Mouse (Mus musculus): ENCODE measurements around the gene Esrp2. TPM values are rescaled to one million over a fixed set of nuclear protein-coding genes. Genes with fewer than 3 reads are reported as not detected.

The Esrp2 gene
- polyA plus RNA-seq, 1 experiment from 2014 or later, result 0.26 TPM

GRCm38 (mm10) chr8:106130505-106130904, 6.3 kb downstream of the Esrp2 start:
- Histone ChIP-seq H3K27ac (no peak overlapping the region), H3K36me3 (peaks cover 56% of the 10 kb centered on the region), H3K4me3 (no peak overlapping the region), H3K27me3 (peaks cover 35% of the 10 kb centered on the region), H3K9me3 (no peaks in the 10 kb centered on the region), H3K4me1 (replicated peaks) (0 out of 2 replicates have a peak, but pooled peaks cover under 1% of the 10 kb centered on the region), H3K9ac (no peak overlapping the region), H3K4me2 (no peak overlapping the region)
- 91% methylated on average over 2 of the region's 2 CpGs for WGBS
- no peak for ATAC-seq (ENCODE audit: low FRiP score)

GRCm38 (mm10) chr8:106129997-106130396, 6.8 kb downstream of the Esrp2 start:
- Histone ChIP-seq H3K9me3 (no peaks in the 10 kb centered on the region), H3K27ac (no peak overlapping the region), H3K4me3 (no peak overlapping the region), H3K9ac (no peak overlapping the region), H3K27me3 (peaks cover 30% of the 10 kb centered on the region), H3K4me2 (no peak overlapping the region), H3K4me1 (replicated peaks) (no peaks in the 10 kb centered on the region), H3K36me3 (peaks cover 56% of the 10 kb centered on the region)
- ATAC-seq (ENCODE audit: low FRiP score), result no peak
- WGBS, result 91% methylated on average over 2 of the region's 2 CpGs

DNA sequence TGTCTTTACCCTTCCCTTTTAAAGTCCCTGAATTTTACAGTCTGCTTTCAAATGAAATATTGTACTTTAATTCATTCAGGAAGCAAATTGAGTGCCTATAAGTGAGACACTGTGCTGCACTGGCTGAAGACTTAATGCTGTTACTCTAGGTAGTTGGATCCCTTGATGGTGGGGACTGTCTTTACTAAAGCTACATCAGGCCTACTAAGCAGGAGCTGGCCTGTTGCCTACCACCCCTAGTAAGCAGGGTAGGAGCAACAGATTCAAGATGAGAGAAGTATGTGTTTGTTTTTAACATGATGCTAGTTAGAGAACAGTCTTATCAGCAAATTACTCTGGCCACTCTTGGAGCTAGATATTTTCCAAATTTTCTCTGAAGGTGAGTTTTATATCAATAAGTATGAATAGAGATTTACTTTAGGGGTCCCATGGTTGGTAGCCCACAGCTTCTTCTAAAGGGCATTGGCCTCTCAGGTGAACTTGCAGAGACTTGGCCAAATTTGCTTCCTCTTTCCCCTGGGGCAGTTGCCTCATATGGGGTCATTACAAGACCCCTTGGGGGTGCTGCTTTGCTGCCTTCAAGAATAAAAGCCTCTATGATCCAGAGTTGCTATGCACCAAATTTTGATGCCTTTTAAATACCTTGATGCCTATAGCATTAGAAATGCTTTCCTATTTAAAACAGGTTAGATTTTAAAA, 7.4 kb downstream of the Esrp2 start:
- Histone ChIP-seq H3K27me3 (peaks cover 24% of the 10 kb centered on the region), H3K9ac (no peak overlapping the region), H3K4me1 (replicated peaks) (no peaks in the 10 kb centered on the region), H3K36me3 (peaks cover 56% of the 10 kb centered on the region), H3K27ac (no peak overlapping the region), H3K4me3 (no peak overlapping the region), H3K9me3 (no peaks in the 10 kb centered on the region), H3K4me2 (no peak overlapping the region)
- no peak for ATAC-seq (ENCODE audit: low FRiP score)

DNA sequence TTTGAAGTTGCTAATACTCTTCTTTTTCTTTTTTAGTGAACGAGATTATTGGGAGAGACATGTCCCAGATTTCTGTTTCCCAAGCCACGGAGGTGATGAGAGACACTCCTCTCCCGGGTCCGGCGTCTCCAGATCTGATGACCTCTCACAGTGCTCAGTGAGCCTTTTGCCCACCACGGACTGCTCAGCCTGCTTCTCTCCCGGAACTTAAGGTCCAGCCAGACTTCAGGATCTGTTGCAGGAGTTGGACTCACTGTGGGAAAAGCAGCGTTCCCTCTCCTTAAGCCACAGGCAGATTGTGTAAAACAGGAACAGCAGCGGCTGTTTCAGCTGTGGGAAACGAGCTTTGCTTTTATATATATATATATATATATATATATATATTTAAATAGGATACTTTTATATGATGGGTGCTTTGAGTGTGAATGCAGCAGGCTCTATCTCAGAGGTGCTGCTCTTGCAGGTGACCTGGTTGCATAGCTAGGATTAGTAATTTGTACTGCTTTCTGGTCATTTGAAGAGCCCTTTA, 8.8 kb downstream of the Esrp2 start:
- Histone ChIP-seq H3K27me3 (peaks cover 9% of the 10 kb centered on the region), H3K4me2 (no peak overlapping the region), H3K9ac (no peak overlapping the region), H3K4me3 (no peak overlapping the region), H3K9me3 (no peaks in the 10 kb centered on the region), H3K27ac (no peak overlapping the region), H3K36me3 (peaks cover 62% of the 10 kb centered on the region), H3K4me1 (replicated peaks) (no peaks in the 10 kb centered on the region)
- no peak for ATAC-seq (ENCODE audit: low FRiP score)
- 92% methylated on average over 10 of the region's 10 CpGs for WGBS

- Histone ChIP-seq H3K4me1 (replicated peaks) (no peaks in the 10 kb centered on the region), H3K9ac (no peak overlapping the region), H3K36me3 (peaks cover 53% of the 10 kb centered on the region), H3K27ac (no peak overlapping the region), H3K9me3 (no peaks in the 10 kb centered on the region), H3K4me3 (no peak overlapping the region), H3K4me2 (no peak overlapping the region), H3K27me3 (0 out of 2 replicates have a peak, but pooled peaks cover under 1% of the 10 kb centered on the region)
- 76% methylated on average over 3 of the region's 3 CpGs for WGBS
- ATAC-seq (ENCODE audit: low FRiP score), result no peak
Observed at GRCm38 (mm10) chr8:106127054-106127453, 9.7 kb downstream of the Esrp2 start.

DNA sequence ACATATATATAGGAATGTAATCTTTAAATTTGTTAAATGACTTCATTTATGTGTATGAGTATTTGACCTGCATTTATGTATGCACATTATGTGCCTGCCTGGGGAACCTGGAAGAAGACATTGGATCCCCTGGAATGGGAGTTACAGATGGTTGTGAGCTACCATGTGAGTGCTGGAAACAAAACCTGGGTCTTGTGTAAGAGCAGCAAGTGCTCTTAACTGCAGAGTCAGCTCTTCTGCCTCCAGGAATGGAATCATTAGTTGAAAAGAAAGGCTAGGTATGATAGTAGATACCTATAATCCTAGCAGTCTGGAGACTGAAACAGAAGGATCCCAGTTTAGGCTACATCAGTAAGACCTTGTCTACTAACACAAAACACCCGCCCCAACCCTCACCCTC, 10.7 kb downstream of the Esrp2 start:
- ATAC-seq (ENCODE audit: low FRiP score), result no peak
- no peaks in the 10 kb centered on the region for H3K4me1 ChIP-seq (replicated peaks)
- 75% methylated on average over 1 of the region's 1 CpGs for WGBS

DNA sequence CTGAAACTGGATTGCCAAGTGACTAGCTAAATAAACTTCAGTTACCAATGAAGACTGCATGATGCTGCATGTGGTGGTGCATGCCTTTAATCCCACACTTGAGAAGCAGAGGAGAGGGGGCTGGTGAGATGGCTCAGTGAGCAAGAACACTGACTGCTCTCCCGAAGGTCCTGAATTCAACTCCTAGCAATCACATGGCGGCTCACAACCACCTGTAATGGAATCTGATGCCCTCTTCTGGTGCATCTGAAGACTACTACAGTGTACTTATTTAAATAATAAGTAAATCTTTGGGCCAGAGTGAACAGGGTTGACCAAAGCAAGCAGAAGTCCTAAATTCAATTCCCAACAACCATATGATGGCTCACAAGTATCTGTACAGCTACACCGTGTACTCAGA, 13.3 kb downstream of the Esrp2 start:
- Histone ChIP-seq H3K9me3 (no peaks in the 10 kb centered on the region), H3K4me2 (no peak overlapping the region), H3K4me3 (no peak overlapping the region), H3K36me3 (peaks cover 34% of the 10 kb centered on the region), H3K27ac (no peak overlapping the region), H3K27me3 (no peaks in the 10 kb centered on the region), H3K9ac (no peak overlapping the region), H3K4me1 (replicated peaks) (no peaks in the 10 kb centered on the region)
- WGBS, result 89% methylated on average over 3 of the region's 3 CpGs
- no peak for ATAC-seq (ENCODE audit: low FRiP score)

More for the DNA sequence above, 10.7 kb downstream of the Esrp2 start:
- Histone ChIP-seq H3K27me3 (no peaks in the 10 kb centered on the region), H3K9ac (no peak overlapping the region), H3K4me2 (no peak overlapping the region), H3K9me3 (no peaks in the 10 kb centered on the region), H3K27ac (no peak overlapping the region), H3K4me3 (no peak overlapping the region), H3K36me3 (peaks cover 48% of the 10 kb centered on the region)

GRCm38 (mm10) chr8:106115897-106116296, 20.9 kb downstream of the Esrp2 start:
- Histone ChIP-seq H3K9me3 (no peaks in the 10 kb centered on the region), H3K4me3 (no peak overlapping the region), H3K9ac (no peak overlapping the region), H3K27me3 (no peaks in the 10 kb centered on the region), H3K4me2 (no peak overlapping the region), H3K36me3 (peaks cover 28% of the 10 kb centered on the region), H3K27ac (no peak overlapping the region), H3K4me1 (replicated peaks) (no peaks in the 10 kb centered on the region)
- WGBS, result 97% methylated on average over 3 of the region's 3 CpGs
- ATAC-seq (ENCODE audit: low FRiP score), result no peak

- Histone ChIP-seq H3K4me1 (replicated peaks) (no peaks in the 10 kb centered on the region), H3K27me3 (no peaks in the 10 kb centered on the region), H3K4me3 (no peak overlapping the region), H3K27ac (no peak overlapping the region), H3K36me3 (peaks cover 39% of the 10 kb centered on the region), H3K4me2 (no peak overlapping the region), H3K9ac (no peak overlapping the region), H3K9me3 (no peaks in the 10 kb centered on the region)
- no peak for ATAC-seq (ENCODE audit: low FRiP score)
- WGBS, result 93% methylated on average over 1 of the region's 1 CpGs
Observed at GRCm38 (mm10) chr8:106112514-106112913, 24.3 kb downstream of the Esrp2 start.

DNA sequence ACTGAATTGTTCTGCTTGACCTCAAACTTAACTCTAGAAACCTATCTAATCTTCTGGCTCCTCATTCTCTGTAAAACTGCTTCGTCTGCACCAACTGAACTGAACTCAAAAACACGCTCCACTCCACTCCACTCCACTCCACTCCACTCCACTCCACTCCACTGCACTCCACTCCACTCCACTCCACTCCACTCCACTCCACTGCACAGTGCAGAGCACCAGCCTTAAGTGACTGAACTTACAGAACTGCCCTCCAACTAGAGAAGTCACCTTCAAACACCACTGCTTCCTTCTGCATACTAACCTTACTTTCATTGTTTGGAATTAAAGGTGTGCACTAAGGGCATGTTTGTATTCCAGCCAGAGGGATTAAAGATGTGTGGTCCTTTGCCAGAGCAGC, 24.7 kb downstream of the Esrp2 start:
- WGBS, result 94% methylated on average over 2 of the region's 2 CpGs
- Histone ChIP-seq H3K4me2 (no peak overlapping the region), H3K4me3 (no peak overlapping the region), H3K4me1 (replicated peaks) (no peaks in the 10 kb centered on the region), H3K9me3 (no peaks in the 10 kb centered on the region), H3K36me3 (peaks cover 39% of the 10 kb centered on the region), H3K27ac (no peak overlapping the region), H3K27me3 (no peaks in the 10 kb centered on the region), H3K9ac (no peak overlapping the region)
- no peak for ATAC-seq (ENCODE audit: low FRiP score)

- Histone ChIP-seq H3K9me3 (no peaks in the 10 kb centered on the region), H3K4me1 (replicated peaks) (no peaks in the 10 kb centered on the region), H3K9ac (no peak overlapping the region), H3K4me3 (no peak overlapping the region), H3K27me3 (no peaks in the 10 kb centered on the region), H3K36me3 (peaks cover 37% of the 10 kb centered on the region), H3K4me2 (no peak overlapping the region), H3K27ac (no peak overlapping the region)
- no peak for ATAC-seq (ENCODE audit: low FRiP score)
- 96% methylated on average over 3 of the region's 3 CpGs for WGBS
Observed at GRCm38 (mm10) chr8:106108729-106109128, 28.0 kb downstream of the Esrp2 start.

- WGBS, result 99% methylated on average over 4 of the region's 4 CpGs
- Histone ChIP-seq H3K4me1 (replicated peaks) (no peaks in the 10 kb centered on the region), H3K36me3 (peaks cover 40% of the 10 kb centered on the region), H3K4me3 (no peak overlapping the region), H3K4me2 (no peak overlapping the region), H3K27me3 (no peaks in the 10 kb centered on the region), H3K9me3 (no peaks in the 10 kb centered on the region), H3K9ac (no peak overlapping the region), H3K27ac (no peak overlapping the region)
- no peak for ATAC-seq (ENCODE audit: low FRiP score)
Observed at GRCm38 (mm10) chr8:106108080-106108479, 28.7 kb downstream of the Esrp2 start.

GRCm38 (mm10) chr8:106106193-106106592, 30.6 kb downstream of the Esrp2 start:
- no peaks in the 10 kb centered on the region for H3K4me1 ChIP-seq (replicated peaks)
- H3K9me3 ChIP-seq, result no peaks in the 10 kb centered on the region
- no peak overlapping the region for H3K4me2 ChIP-seq
- H3K27me3 ChIP-seq, result no peaks in the 10 kb centered on the region
- H3K4me3 ChIP-seq, result no peak overlapping the region
- peaks cover 41% of the 10 kb centered on the region for H3K36me3 ChIP-seq
- no peak overlapping the region for H3K27ac ChIP-seq
- ATAC-seq (ENCODE audit: low FRiP score), result no peak
- H3K9ac ChIP-seq, result no peak overlapping the region
- 86% methylated on average over 1 of the region's 1 CpGs for WGBS
